Mouse (Mus musculus): ENCODE results near the gene Hspb2. TPM values are rescaled to one million over a fixed set of nuclear protein-coding genes. Genes with fewer than 3 reads are reported as not detected.

Gene Hspb2
- total and polyA plus RNA-seq, 3 experiments: not detected

DNA sequence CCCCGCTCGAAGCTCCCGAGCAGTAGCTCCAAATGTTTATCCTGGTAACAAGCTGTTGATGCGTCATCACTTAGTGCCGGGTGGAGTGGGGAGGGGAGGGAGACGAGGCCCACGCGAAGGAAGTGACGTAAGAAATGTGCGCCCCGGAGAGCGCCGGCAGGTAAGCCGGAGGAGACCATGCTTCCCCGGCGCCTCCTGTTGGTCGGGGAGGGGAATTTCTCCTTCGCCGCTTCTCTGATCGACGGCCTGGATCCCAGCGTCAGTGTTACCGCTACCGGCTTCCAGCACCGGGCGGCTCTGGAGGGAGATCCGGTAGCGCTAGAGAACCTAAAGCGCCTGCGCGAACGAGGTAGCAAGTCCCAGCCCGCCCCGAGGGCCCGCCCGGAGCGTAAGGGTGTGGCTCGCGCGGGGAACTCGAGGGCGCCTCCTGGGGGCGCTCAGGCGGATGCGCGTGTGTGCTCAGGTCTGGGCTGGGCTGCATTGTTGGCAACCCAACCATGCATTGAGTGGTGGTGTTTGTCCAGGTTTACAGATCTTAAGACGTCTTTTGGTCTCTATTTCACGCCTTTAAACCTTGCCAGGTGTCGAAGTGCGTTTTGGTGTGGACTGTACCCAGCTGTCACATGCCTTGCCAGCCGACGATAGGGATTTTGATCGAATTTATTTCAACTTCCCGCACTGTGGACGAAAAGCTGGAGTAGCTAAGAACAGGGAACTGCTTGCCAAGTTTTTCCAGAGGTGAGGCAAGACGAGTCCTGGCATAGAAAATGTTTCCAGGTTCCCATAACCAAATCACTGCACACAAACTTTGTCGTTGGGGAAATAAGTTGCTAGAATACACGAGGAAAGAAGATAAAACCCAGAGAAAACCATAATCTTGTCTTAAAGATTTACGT is 16.2 kb upstream of the Hspb2 start, which contains the start of gene Fdxacb1 (continued):
- TF ChIP-seq MAFK (IDR thresholded peaks at IDR 0.05; ENCODE audit: borderline replicate concordance, low read depth, low read length) (no peak), KAT2A (conservative IDR thresholded peaks at IDR 0.05; ENCODE audit: low read depth, low read length) (peak; percentile 68), MYB (IDR thresholded peaks at IDR 0.05; ENCODE audit: low read depth, low read length) (0 out of 2 replicates have a peak, but pooled peaks have one; percentile 34), TCF12 (IDR thresholded peaks at IDR 0.05; ENCODE audit: low read depth, low read length) (peak; percentile 18; the same call in 1 of the 2 replicates), RCOR1 (IDR thresholded peaks at IDR 0.05; ENCODE audit: low read depth, low read length) (no peak), CTCF (IDR thresholded peaks at IDR 0.05 in 2 of 3, conservative IDR thresholded peaks at IDR 0.05 in 1 of 3; ENCODE audit: control insufficient read depth in 1 of 3, insufficient read depth in 1 of 3, low read depth in 2 of 3, low read length in 3 of 3, poor library complexity in 1 of 3, severe bottlenecking in 1 of 3) (peak; percentile 66 to 80 (median 75)), BHLHE40 (IDR thresholded peaks at IDR 0.05; ENCODE audit: borderline replicate concordance, low read depth, low read length) (no peak), USF2 (IDR thresholded peaks at IDR 0.05; ENCODE audit: borderline replicate concordance in 1 of 2, insufficient read depth in 1 of 2, low read depth in 1 of 2, low read length in 2 of 2) (no peak), NELFE (IDR thresholded peaks at IDR 0.05; ENCODE audit: low read depth, low read length) (peak; percentile 69), POLR2AphosphoS2 (IDR thresholded peaks at IDR 0.05; ENCODE audit: low read length) (peak; percentile 56; the same call in 1 of the 2 replicates), CHD2 (IDR thresholded peaks at IDR 0.05; ENCODE audit: low read length) (no peak), E2F4 (IDR thresholded peaks at IDR 0.05; ENCODE audit: borderline replicate concordance, low read depth, low read length) (peak; percentile 38; the same call in 1 of the 2 replicates), GABPA (IDR thresholded peaks at IDR 0.05; ENCODE audit: low read depth, low read length) (no peak), UBTF (IDR thresholded peaks at IDR 0.05; ENCODE audit: borderline replicate concordance, insufficient read depth, low read depth, low read length) (no peak)

DNA sequence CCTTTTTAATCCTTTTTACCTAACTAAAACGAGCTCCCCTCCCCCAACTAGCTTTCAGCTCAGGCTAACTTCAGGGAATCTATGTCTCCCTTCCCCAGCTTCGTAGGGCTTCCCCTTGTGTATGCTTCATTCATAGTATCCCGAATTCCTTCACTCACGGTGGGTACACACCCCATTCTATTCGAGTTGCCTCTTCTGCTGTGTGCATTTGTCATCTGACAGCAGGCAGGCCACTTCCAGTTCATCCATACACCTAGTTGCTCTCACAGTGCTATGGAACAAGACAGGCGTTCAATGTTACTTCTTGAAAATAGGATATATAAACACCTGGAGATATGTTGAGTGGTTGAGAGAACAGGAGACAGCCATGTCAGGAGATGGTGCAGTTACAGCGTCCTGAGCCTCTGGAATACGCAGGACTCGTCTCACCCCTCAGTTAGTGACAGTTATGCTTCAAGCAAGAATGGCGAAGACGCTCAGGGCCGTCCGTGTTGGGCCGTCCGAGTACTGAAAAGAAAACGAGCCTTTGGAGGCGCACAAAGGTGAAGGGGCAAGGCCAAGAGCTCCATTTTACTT is 15.5 kb upstream of the Hspb2 start:
- TF ChIP-seq POLR2AphosphoS2 (IDR thresholded peaks at IDR 0.05; ENCODE audit: low read length) (no peak), POLR2A (IDR thresholded peaks at IDR 0.05; ENCODE audit: control insufficient read depth in 1 of 2, insufficient read depth in 1 of 2, low read depth in 1 of 2, low read length in 2 of 2, poor library complexity in 1 of 2) (0 out of 4 replicates have a peak, but pooled peaks of 1 of the 2 experiments have one; percentile 32), ZMIZ1 (IDR thresholded peaks at IDR 0.05; ENCODE audit: low read depth, low read length) (0 out of 2 replicates have a peak, but pooled peaks have one; percentile 25), NRF1 (IDR thresholded peaks at IDR 0.05; ENCODE audit: insufficient read depth, low read depth, low read length, poor library complexity, severe bottlenecking) (no peak)
- H3K4me3 ChIP-seq (ENCODE audit: control insufficient read depth in 1 of 2, insufficient read depth in 1 of 2, low read depth in 2 of 2, low read length in 2 of 2): peak overlapping the region; percentile 81 to 88
- no peak for DNase-seq (ENCODE audit: low read depth, low spot score)
- H3K9ac ChIP-seq (ENCODE audit: control insufficient read depth, low read depth, low read length, poor library complexity, severe bottlenecking): peak overlapping the region; percentile 98
- no peaks in the 10 kb centered on the region for H3K27me3 ChIP-seq (ENCODE audit: control insufficient read depth in 1 of 2, insufficient read depth in 2 of 2, low read length in 2 of 2)
- H3K4me1 ChIP-seq (ENCODE audit: control insufficient read depth in 1 of 2, insufficient read depth in 2 of 2, low read length in 2 of 2): peaks cover 0 to 6% of the 10 kb centered on the region in 2 experiments; a peak in 3 of 4 replicates
- peaks cover 0 to 15% of the 10 kb centered on the region in 2 experiments; a peak in 2 of 4 replicates for H3K36me3 ChIP-seq (ENCODE audit: control insufficient read depth in 1 of 2, insufficient read depth in 2 of 2, low read length in 2 of 2)
- H3K79me2 ChIP-seq (ENCODE audit: control insufficient read depth, insufficient read depth, low read length, poor library complexity): peaks cover 7% of the 10 kb centered on the region; the same call in 1 of the 2 replicates
- peak overlapping the region; percentile 51 for H3K27ac ChIP-seq (ENCODE audit: control insufficient read depth, low read depth, low read length)
- no peaks in the 10 kb centered on the region for H3K9me3 ChIP-seq (replicated peaks; ENCODE audit: insufficient read depth, low read length)

Data from MEL (cell line).